Mouse (Mus musculus) bone marrow macrophage, adult 2 months (primary cell): Measurements from ENCODE around the gene Ncs1. TPM values are rescaled to one million over a fixed set of nuclear protein-coding genes. Genes with fewer than 3 reads are reported as not detected.

Experiments used
- H3K27ac ChIP-seq: 2 replicates; pipeline ENCODE4 v1.5.1; 2012; ENCODE audit warnings: low read depth, low read length; ENCODE audit not compliant: insufficient read depth
- H3K4me1 ChIP-seq: 2 replicates; pipeline ENCODE4 v1.6.1; 2012; ENCODE audit warnings: low read length; ENCODE audit not compliant: control insufficient read depth, insufficient read depth
- H3K4me3 ChIP-seq: 2 replicates; pipeline ENCODE4 v1.5.1; 2012; ENCODE audit warnings: mild to moderate bottlenecking, low read length, moderate library complexity; ENCODE audit not compliant: insufficient read depth
- CTCF ChIP-seq: IDR thresholded peaks from 2 replicates; pipeline ENCODE4 v1.5.1; 2012; ENCODE audit warnings: low read depth, mild to moderate bottlenecking, low read length, moderate library complexity
- POLR2A ChIP-seq: IDR thresholded peaks from 2 replicates; pipeline ENCODE4 v1.6.1; 2012; ENCODE audit warnings: mild to moderate bottlenecking, low read depth, low read length, borderline replicate concordance
- polyA plus RNA-seq: library from polyadenylated mRNA; stranded (reverse); fragments of >200 nt; gene quantifications from 2 replicates; pipeline ENCODE4 v1.2.4, GENCODE M21; 2012; ENCODE audit not compliant: missing spikeins, insufficient read depth, insufficient read length

The Ncs1 gene
- polyA plus RNA-seq, 1 experiment = 2.5 TPM

- H3K4me3 ChIP-seq = no peak overlapping the region
- peaks cover 11% of the 10 kb centered on the region for H3K4me1 ChIP-seq
- no peak overlapping the region for H3K27ac ChIP-seq
- TF ChIP-seq POLR2A = no peak
- TF ChIP-seq CTCF = no peak
These were observed 11.5 kb downstream of the Ncs1 start for GRCm38 (mm10) chr2:31257096-31257495.

GRCm38 (mm10) chr2:31258609-31259366 is 13.2 kb downstream of the Ncs1 start:
- Histone ChIP-seq H3K4me1 (peaks cover 11% of the 10 kb centered on the region), H3K4me3 (peak overlapping the region; percentile 66), H3K27ac (no peak overlapping the region)
- TF ChIP-seq POLR2A = no peak
- no peak for TF ChIP-seq CTCF

GRCm38 (mm10) chr2:31259367-31259920 is 13.8 kb downstream of the Ncs1 start:
- Histone ChIP-seq H3K4me1 (peaks cover 14% of the 10 kb centered on the region), H3K27ac (no peak overlapping the region), H3K4me3 (peak overlapping the region; percentile 66)
- TF ChIP-seq POLR2A = no peak
- TF ChIP-seq CTCF = no peak

GRCm38 (mm10) chr2:31260549-31260948 is 14.9 kb downstream of the Ncs1 start:
- Histone ChIP-seq H3K4me1 (peaks cover 15% of the 10 kb centered on the region), H3K4me3 (no peak overlapping the region), H3K27ac (no peak overlapping the region)
- TF ChIP-seq CTCF (no peak), POLR2A (no peak)

- Histone ChIP-seq H3K27ac (no peak overlapping the region), H3K4me3 (no peak overlapping the region), H3K4me1 (peaks cover 11% of the 10 kb centered on the region)
- no peak for TF ChIP-seq POLR2A
- no peak for TF ChIP-seq CTCF
These were observed 17.4 kb downstream of the Ncs1 start for GRCm38 (mm10) chr2:31263039-31263461.

GRCm38 (mm10) chr2:31263746-31264378 is 18.2 kb downstream of the Ncs1 start:
- H3K4me1 ChIP-seq = peaks cover 8% of the 10 kb centered on the region
- no peak overlapping the region for H3K27ac ChIP-seq
- TF ChIP-seq POLR2A = no peak
- no peak for TF ChIP-seq CTCF
- no peak overlapping the region for H3K4me3 ChIP-seq

GRCm38 (mm10) chr2:31267447-31267846 is 21.8 kb downstream of the Ncs1 start:
- no peak for TF ChIP-seq CTCF
- no peak for TF ChIP-seq POLR2A
- Histone ChIP-seq H3K27ac (no peak overlapping the region), H3K4me3 (no peak overlapping the region), H3K4me1 (peaks cover 7% of the 10 kb centered on the region)

GRCm38 (mm10) chr2:31268631-31269030 is 23.0 kb downstream of the Ncs1 start:
- TF ChIP-seq CTCF (no peak), POLR2A (no peak)
- H3K27ac ChIP-seq = no peak overlapping the region
- peaks cover 7% of the 10 kb centered on the region for H3K4me1 ChIP-seq
- no peak overlapping the region for H3K4me3 ChIP-seq

GRCm38 (mm10) chr2:31269188-31269587 is 23.6 kb downstream of the Ncs1 start:
- Histone ChIP-seq H3K27ac (no peak overlapping the region), H3K4me3 (no peak overlapping the region), H3K4me1 (peaks cover 7% of the 10 kb centered on the region)
- no peak for TF ChIP-seq CTCF
- no peak for TF ChIP-seq POLR2A

- Histone ChIP-seq H3K4me1 (peaks cover 3% of the 10 kb centered on the region; the same call in 1 of the 2 replicates), H3K27ac (no peak overlapping the region), H3K4me3 (no peak overlapping the region)
- TF ChIP-seq CTCF (no peak), POLR2A (no peak)
These were observed 24.2 kb downstream of the Ncs1 start for GRCm38 (mm10) chr2:31269847-31270246.
